Mouse (Mus musculus) spleen, adult 2 months (tissue): ENCODE measurements around the gene Satb2.

Experiments
- CTCF ChIP-seq: fragments of 200-500 bp; IDR thresholded peaks from 2 replicates; pipeline ENCODE4 v1.5.1; 2011; ENCODE audit warnings: mild to moderate bottlenecking, inconsistent platforms; ENCODE audit not compliant: insufficient read depth, insufficient read length, insufficient replicate concordance; ENCODE audit errors: extremely low read depth
- POLR2A ChIP-seq: fragments of 200-500 bp; IDR thresholded peaks from 2 replicates; pipeline ENCODE4 v1.6.1; 2011; ENCODE audit warnings: low read depth, low read length, inconsistent platforms

DNA sequence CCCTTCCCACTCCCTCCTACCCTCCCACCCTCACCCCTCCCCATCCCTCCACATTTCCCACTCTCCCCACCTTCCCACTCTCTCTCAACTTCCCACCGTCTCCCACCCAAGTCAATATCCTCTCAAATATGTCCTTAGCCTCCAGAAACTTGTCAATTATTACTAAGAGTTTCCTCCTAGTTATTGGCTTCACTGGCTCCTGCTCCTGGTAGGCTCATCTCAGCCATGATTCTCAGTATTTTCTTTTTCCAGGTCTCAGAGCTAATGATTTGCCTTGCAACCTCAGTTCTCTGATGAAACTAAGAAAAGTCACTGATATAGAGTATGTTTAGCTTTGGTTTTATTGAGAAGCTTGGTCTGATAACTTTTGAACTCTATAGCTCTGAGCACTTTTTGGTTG lies 214.2 kb downstream of the Satb2 start:
- TF ChIP-seq POLR2A (no peak), CTCF (no peak)
